Mouse (Mus musculus): ENCODE data around the gene Daglb. TPM values are rescaled to one million over a fixed set of nuclear protein-coding genes. Genes with fewer than 3 reads are reported as not detected.

The Daglb gene
- polyA plus RNA-seq, 1 experiment = 11.3 TPM

GRCm38 (mm10) chr5:143509737-143510136, 45.4 kb downstream of the Daglb start:
- H3K36me3 ChIP-seq (ENCODE audit: control insufficient read depth, insufficient read depth, low read length) = peaks cover 59% of the 10 kb centered on the region
- H3K27me3 ChIP-seq (ENCODE audit: control insufficient read depth, insufficient read depth, low read length) = no peaks in the 10 kb centered on the region
- no peak overlapping the region for H3K27ac ChIP-seq (ENCODE audit: control insufficient read depth, insufficient read depth, low read length)
- WGBS = 53% methylated on average over 11 of the region's 11 CpGs
- no peak for DNase-seq
- 0 out of 2 replicates have a peak, but pooled peaks cover 3% of the 10 kb centered on the region for H3K4me1 ChIP-seq (replicated peaks; ENCODE audit: control insufficient read depth, insufficient read depth, low read length)
- no peak for TF ChIP-seq CTCF (IDR thresholded peaks at IDR 0.05; ENCODE audit: borderline replicate concordance, control insufficient read depth, extremely low read depth, insufficient read depth, low read length, poor library complexity)
- no peak for TF ChIP-seq POLR2A (IDR thresholded peaks at IDR 0.05; ENCODE audit: control insufficient read depth, extremely low read depth, insufficient read depth, low read length, poor library complexity)
- no peak overlapping the region for H3K4me3 ChIP-seq (ENCODE audit: control insufficient read depth, insufficient read depth, low read length)

GRCm38 (mm10) chr5:143511577-143511976, 47.2 kb downstream of the Daglb start:
- Histone ChIP-seq H3K27me3 (ENCODE audit: control insufficient read depth, insufficient read depth, low read length) (no peaks in the 10 kb centered on the region), H3K4me3 (ENCODE audit: control insufficient read depth, insufficient read depth, low read length) (no peak overlapping the region), H3K36me3 (ENCODE audit: control insufficient read depth, insufficient read depth, low read length) (peaks cover 65% of the 10 kb centered on the region), H3K4me1 (replicated peaks; ENCODE audit: control insufficient read depth, insufficient read depth, low read length) (0 out of 2 replicates have a peak, but pooled peaks cover 3% of the 10 kb centered on the region), H3K27ac (ENCODE audit: control insufficient read depth, insufficient read depth, low read length) (no peak overlapping the region)
- 92% methylated on average over 4 of the region's 4 CpGs for WGBS
- DNase-seq = no peak
- TF ChIP-seq CTCF (IDR thresholded peaks at IDR 0.05; ENCODE audit: borderline replicate concordance, control insufficient read depth, extremely low read depth, insufficient read depth, low read length, poor library complexity) (no peak), POLR2A (IDR thresholded peaks at IDR 0.05; ENCODE audit: control insufficient read depth, extremely low read depth, insufficient read depth, low read length, poor library complexity) (no peak)

GRCm38 (mm10) chr5:143512305-143512704, 47.9 kb downstream of the Daglb start:
- H3K4me3 ChIP-seq (ENCODE audit: control insufficient read depth, insufficient read depth, low read length) = no peak overlapping the region
- no peak for DNase-seq
- H3K36me3 ChIP-seq (ENCODE audit: control insufficient read depth, insufficient read depth, low read length) = peaks cover 66% of the 10 kb centered on the region
- 0 out of 2 replicates have a peak, but pooled peaks cover 3% of the 10 kb centered on the region for H3K4me1 ChIP-seq (replicated peaks; ENCODE audit: control insufficient read depth, insufficient read depth, low read length)
- no peak overlapping the region for H3K27ac ChIP-seq (ENCODE audit: control insufficient read depth, insufficient read depth, low read length)
- H3K27me3 ChIP-seq (ENCODE audit: control insufficient read depth, insufficient read depth, low read length) = no peaks in the 10 kb centered on the region
- TF ChIP-seq CTCF (IDR thresholded peaks at IDR 0.05; ENCODE audit: borderline replicate concordance, control insufficient read depth, extremely low read depth, insufficient read depth, low read length, poor library complexity) (no peak), POLR2A (IDR thresholded peaks at IDR 0.05; ENCODE audit: control insufficient read depth, extremely low read depth, insufficient read depth, low read length, poor library complexity) (no peak)
- WGBS = 97% methylated on average over 4 of the region's 4 CpGs

- Histone ChIP-seq H3K4me3 (ENCODE audit: control insufficient read depth, insufficient read depth, low read length) (no peak overlapping the region), H3K27ac (ENCODE audit: control insufficient read depth, insufficient read depth, low read length) (no peak overlapping the region), H3K4me1 (replicated peaks; ENCODE audit: control insufficient read depth, insufficient read depth, low read length) (peaks cover 5% of the 10 kb centered on the region), H3K27me3 (ENCODE audit: control insufficient read depth, insufficient read depth, low read length) (no peaks in the 10 kb centered on the region), H3K36me3 (ENCODE audit: control insufficient read depth, insufficient read depth, low read length) (peaks cover 51% of the 10 kb centered on the region)
- TF ChIP-seq CTCF (IDR thresholded peaks at IDR 0.05; ENCODE audit: borderline replicate concordance, control insufficient read depth, extremely low read depth, insufficient read depth, low read length, poor library complexity) = no peak
- TF ChIP-seq POLR2A (IDR thresholded peaks at IDR 0.05; ENCODE audit: control insufficient read depth, extremely low read depth, insufficient read depth, low read length, poor library complexity) = no peak
- no peak for DNase-seq
- 91% methylated on average over 5 of the region's 5 CpGs for WGBS
Observed at GRCm38 (mm10) chr5:143514878-143515277, 50.5 kb downstream of the Daglb start.

- peaks cover 11% of the 10 kb centered on the region for H3K4me1 ChIP-seq (replicated peaks; ENCODE audit: control insufficient read depth, insufficient read depth, low read length)
Observed at GRCm38 (mm10) chr5:143517005-143517404, 52.6 kb downstream of the Daglb start.

GRCm38 (mm10) chr5:143517436-143517835, 53.1 kb downstream of the Daglb start:
- Histone ChIP-seq H3K4me1 (replicated peaks; ENCODE audit: control insufficient read depth, insufficient read depth, low read length) (peaks cover 11% of the 10 kb centered on the region), H3K36me3 (ENCODE audit: control insufficient read depth, insufficient read depth, low read length) (peaks cover 43% of the 10 kb centered on the region), H3K27me3 (ENCODE audit: control insufficient read depth, insufficient read depth, low read length) (no peaks in the 10 kb centered on the region), H3K4me3 (ENCODE audit: control insufficient read depth, insufficient read depth, low read length) (no peak overlapping the region), H3K27ac (ENCODE audit: control insufficient read depth, insufficient read depth, low read length) (no peak overlapping the region)
- no peak for TF ChIP-seq CTCF (IDR thresholded peaks at IDR 0.05; ENCODE audit: borderline replicate concordance, control insufficient read depth, extremely low read depth, insufficient read depth, low read length, poor library complexity)
- TF ChIP-seq POLR2A (IDR thresholded peaks at IDR 0.05; ENCODE audit: control insufficient read depth, extremely low read depth, insufficient read depth, low read length, poor library complexity) = no peak
- no peak for DNase-seq
- 48% methylated on average over 6 of the region's 6 CpGs for WGBS

More at GRCm38 (mm10) chr5:143517005-143517404, 52.6 kb downstream of the Daglb start:
- no peak for DNase-seq
- H3K36me3 ChIP-seq (ENCODE audit: control insufficient read depth, insufficient read depth, low read length) = peaks cover 45% of the 10 kb centered on the region
- no peak overlapping the region for H3K27ac ChIP-seq (ENCODE audit: control insufficient read depth, insufficient read depth, low read length)
- H3K27me3 ChIP-seq (ENCODE audit: control insufficient read depth, insufficient read depth, low read length) = no peaks in the 10 kb centered on the region
- WGBS = 78% methylated on average over 11 of the region's 11 CpGs
- H3K4me3 ChIP-seq (ENCODE audit: control insufficient read depth, insufficient read depth, low read length) = no peak overlapping the region
- TF ChIP-seq POLR2A (IDR thresholded peaks at IDR 0.05; ENCODE audit: control insufficient read depth, extremely low read depth, insufficient read depth, low read length, poor library complexity) = no peak
- TF ChIP-seq CTCF (IDR thresholded peaks at IDR 0.05; ENCODE audit: borderline replicate concordance, control insufficient read depth, extremely low read depth, insufficient read depth, low read length, poor library complexity) = no peak

All from thymus, adult 2 months (tissue).